Mouse (Mus musculus): ENCODE data around the gene Smg8. TPM values are rescaled to one million over a fixed set of nuclear protein-coding genes. Genes with fewer than 3 reads are reported as not detected.
A peak's percentile ranks its signal among the peaks of the same experiment; 100 is the strongest.

Smg8 gene
- polyA plus RNA-seq, 1 experiment from 2014 or later, result 30.0 TPM

- H3K9me3 ChIP-seq (ENCODE audit: control insufficient read depth, low read length), result no peaks in the 10 kb centered on the region
- peak overlapping the region; percentile 93 for H3K27ac ChIP-seq (ENCODE audit: low read depth, low read length)
- H3K9ac ChIP-seq (ENCODE audit: low read length), result peak overlapping the region; percentile 98
- under 1% methylated on average over 42 of the region's 42 CpGs for WGBS
- H3K27me3 ChIP-seq (ENCODE audit: control insufficient read depth, insufficient read depth, low read length), result no peaks in the 10 kb centered on the region
- no peaks in the 10 kb centered on the region; the same call in 1 of the 2 replicates for H3K4me1 ChIP-seq (ENCODE audit: control insufficient read depth, insufficient read depth, low read length)
- ATAC-seq (ENCODE audit: insufficient read depth, low FRiP score, low TSS enrichment), result no peak
- H3K4me2 ChIP-seq (ENCODE audit: low read depth), result peak overlapping the region; percentile 51
- peak; percentile 58 for DNase-seq (ENCODE audit: low spot score)
- 0 out of 2 replicates have a peak, but pooled peaks cover under 1% of the 10 kb centered on the region for H3K36me3 ChIP-seq (ENCODE audit: control insufficient read depth, insufficient read depth, low read length)
- H3K4me3 ChIP-seq (ENCODE audit: low read depth, low read length), result peak overlapping the region; percentile 95
Observed at GRCm38 (mm10) chr11:87109519-87110171, 23.1 kb upstream of the Smg8 start.

- peak; percentile 99 for DNase-seq (ENCODE audit: low spot score)
- Histone ChIP-seq H3K4me3 (ENCODE audit: low read depth, low read length) (peak within 1 kb of the TSS; percentile 95), H3K4me1 (ENCODE audit: control insufficient read depth, insufficient read depth, low read length) (no peaks in the 10 kb centered on the region; the same call in 1 of the 2 replicates), H3K27ac (ENCODE audit: low read depth, low read length) (peak within 1 kb of the TSS; percentile 93), H3K27me3 (ENCODE audit: control insufficient read depth, insufficient read depth, low read length) (no peaks in the 10 kb centered on the region), H3K9ac (ENCODE audit: low read length) (peak within 1 kb of the TSS; percentile 98), H3K36me3 (ENCODE audit: control insufficient read depth, insufficient read depth, low read length) (0 out of 2 replicates have a peak, but pooled peaks cover 4% of the 10 kb centered on the region), H3K4me2 (ENCODE audit: low read depth) (peak within 1 kb of the TSS; percentile 61), H3K9me3 (ENCODE audit: control insufficient read depth, low read length) (no peaks in the 10 kb centered on the region)
- WGBS, result under 1% methylated on average over 40 of the region's 40 CpGs
- ATAC-seq (ENCODE audit: insufficient read depth, low FRiP score, low TSS enrichment), result peak; percentile 99
Observed at GRCm38 (mm10) chr11:87108755-87109518, 22.4 kb upstream of the Smg8 start, which contains the start of gene Ska2. Ska2 (plus strand) TSS chr11:87109234.

GRCm38 (mm10) chr11:87108409-87108754 is 21.8 kb upstream of the Smg8 start, which contains the start of gene Prr11:
Prr11 (minus strand) TSS chr11:87108708.
- Histone ChIP-seq H3K9ac (ENCODE audit: low read length) (peak within 1 kb of the TSS; percentile 98), H3K4me2 (ENCODE audit: low read depth) (peak within 1 kb of the TSS; percentile 61), H3K27me3 (ENCODE audit: control insufficient read depth, insufficient read depth, low read length) (no peaks in the 10 kb centered on the region), H3K36me3 (ENCODE audit: control insufficient read depth, insufficient read depth, low read length) (0 out of 2 replicates have a peak, but pooled peaks cover 4% of the 10 kb centered on the region), H3K27ac (ENCODE audit: low read depth, low read length) (peak within 1 kb of the TSS; percentile 93), H3K4me3 (ENCODE audit: low read depth, low read length) (peak within 1 kb of the TSS; percentile 95), H3K9me3 (ENCODE audit: control insufficient read depth, low read length) (no peaks in the 10 kb centered on the region), H3K4me1 (ENCODE audit: control insufficient read depth, insufficient read depth, low read length) (no peaks in the 10 kb centered on the region; the same call in 1 of the 2 replicates)
- ATAC-seq (ENCODE audit: insufficient read depth, low FRiP score, low TSS enrichment) (no peak; the same call in 1 of the 2 replicates), DNase-seq (ENCODE audit: low spot score) (no peak)
- WGBS, result under 1% methylated on average over 14 of the region's 14 CpGs

- no peaks in the 10 kb centered on the region for H3K9me3 ChIP-seq (ENCODE audit: control insufficient read depth, low read length)
- H3K27me3 ChIP-seq (ENCODE audit: control insufficient read depth, insufficient read depth, low read length), result no peaks in the 10 kb centered on the region
- H3K27ac ChIP-seq (ENCODE audit: low read depth, low read length), result no peak overlapping the region
- H3K4me1 ChIP-seq (ENCODE audit: control insufficient read depth, insufficient read depth, low read length), result peaks cover 15% of the 10 kb centered on the region
- no peak for ATAC-seq (ENCODE audit: insufficient read depth, low FRiP score, low TSS enrichment)
- H3K36me3 ChIP-seq (ENCODE audit: control insufficient read depth, insufficient read depth, low read length), result peaks cover 5% of the 10 kb centered on the region; the same call in 1 of the 2 replicates
- H3K9ac ChIP-seq (ENCODE audit: low read length), result peak overlapping the region; percentile 82; the same call in 1 of the 2 replicates
- peak overlapping the region; percentile 81 for H3K4me2 ChIP-seq (ENCODE audit: low read depth)
- peak overlapping the region; percentile 83; the same call in 1 of the 2 replicates for H3K4me3 ChIP-seq (ENCODE audit: low read depth, low read length)
- 56% methylated on average over 2 of the region's 2 CpGs for WGBS
- DNase-seq (ENCODE audit: low spot score), result no peak
Observed at GRCm38 (mm10) chr11:87087142-87087541, 568 bp upstream of the Smg8 start.

GRCm38 (mm10) chr11:87085461-87085860 is 1.1 kb downstream of the Smg8 start:
- peaks cover 15% of the 10 kb centered on the region for H3K4me1 ChIP-seq (ENCODE audit: control insufficient read depth, insufficient read depth, low read length)
- H3K4me3 ChIP-seq (ENCODE audit: low read depth, low read length), result peak overlapping the region; percentile 83
- H3K36me3 ChIP-seq (ENCODE audit: control insufficient read depth, insufficient read depth, low read length), result peaks cover 10% of the 10 kb centered on the region
- 89% methylated on average over 13 of the region's 13 CpGs for WGBS
- no peaks in the 10 kb centered on the region for H3K27me3 ChIP-seq (ENCODE audit: control insufficient read depth, insufficient read depth, low read length)
- H3K9me3 ChIP-seq (ENCODE audit: control insufficient read depth, low read length), result no peaks in the 10 kb centered on the region
- no peak for DNase-seq (ENCODE audit: low spot score)
- H3K27ac ChIP-seq (ENCODE audit: low read depth, low read length), result no peak overlapping the region
- no peak for ATAC-seq (ENCODE audit: insufficient read depth, low FRiP score, low TSS enrichment)
- H3K4me2 ChIP-seq (ENCODE audit: low read depth), result peak overlapping the region; percentile 81
- no peak overlapping the region for H3K9ac ChIP-seq (ENCODE audit: low read length)

- no peak overlapping the region for H3K9ac ChIP-seq (ENCODE audit: low read length)
- DNase-seq (ENCODE audit: low spot score), result no peak
- peaks cover 10% of the 10 kb centered on the region for H3K36me3 ChIP-seq (ENCODE audit: control insufficient read depth, insufficient read depth, low read length)
- no peak overlapping the region for H3K4me2 ChIP-seq (ENCODE audit: low read depth)
- no peak overlapping the region for H3K4me3 ChIP-seq (ENCODE audit: low read depth, low read length)
- no peaks in the 10 kb centered on the region for H3K9me3 ChIP-seq (ENCODE audit: control insufficient read depth, low read length)
- peaks cover 15% of the 10 kb centered on the region for H3K4me1 ChIP-seq (ENCODE audit: control insufficient read depth, insufficient read depth, low read length)
- no peaks in the 10 kb centered on the region for H3K27me3 ChIP-seq (ENCODE audit: control insufficient read depth, insufficient read depth, low read length)
- WGBS, result 89% methylated on average over 1 of the region's 1 CpGs
- ATAC-seq (ENCODE audit: insufficient read depth, low FRiP score, low TSS enrichment), result no peak
- H3K27ac ChIP-seq (ENCODE audit: low read depth, low read length), result no peak overlapping the region
Observed at GRCm38 (mm10) chr11:87083712-87084111, 2.9 kb downstream of the Smg8 start.

- peak; percentile 96 for DNase-seq (ENCODE audit: low spot score)
- no peaks in the 10 kb centered on the region for H3K9me3 ChIP-seq (ENCODE audit: control insufficient read depth, low read length)
- H3K27me3 ChIP-seq (ENCODE audit: control insufficient read depth, insufficient read depth, low read length), result no peaks in the 10 kb centered on the region
- peak within 1 kb of the TSS; percentile 82 for H3K4me2 ChIP-seq (ENCODE audit: low read depth)
- peak within 1 kb of the TSS; percentile 93 for H3K9ac ChIP-seq (ENCODE audit: low read length)
- peak within 1 kb of the TSS; percentile 70 for H3K4me3 ChIP-seq (ENCODE audit: low read depth, low read length)
- peak within 1 kb of the TSS; percentile 92 for H3K27ac ChIP-seq (ENCODE audit: low read depth, low read length)
- no peaks in the 10 kb centered on the region; the same call in 1 of the 2 replicates for H3K36me3 ChIP-seq (ENCODE audit: control insufficient read depth, insufficient read depth, low read length)
- peak; percentile 94 for ATAC-seq (ENCODE audit: insufficient read depth, low FRiP score, low TSS enrichment)
- H3K4me1 ChIP-seq (ENCODE audit: control insufficient read depth, insufficient read depth, low read length), result no peaks in the 10 kb centered on the region
- WGBS, result under 1% methylated on average over 43 of the region's 43 CpGs
Observed at GRCm38 (mm10) chr11:87073866-87074440, 12.6 kb downstream of the Smg8 start, which contains the start of gene Gdpd1. Gdpd1 (minus strand) TSS chr11:87074062.

GRCm38 (mm10) chr11:87073343-87073865 is 13.2 kb downstream of the Smg8 start:
- 0% methylated on average over 24 of the region's 24 CpGs for WGBS
- no peaks in the 10 kb centered on the region for H3K9me3 ChIP-seq (ENCODE audit: control insufficient read depth, low read length)
- peak overlapping the region; percentile 93 for H3K9ac ChIP-seq (ENCODE audit: low read length)
- H3K27me3 ChIP-seq (ENCODE audit: control insufficient read depth, insufficient read depth, low read length), result no peaks in the 10 kb centered on the region
- DNase-seq (ENCODE audit: low spot score) (peak; percentile 78), ATAC-seq (ENCODE audit: insufficient read depth, low FRiP score, low TSS enrichment) (peak; percentile 77)
- peak overlapping the region; percentile 92 for H3K27ac ChIP-seq (ENCODE audit: low read depth, low read length)
- H3K36me3 ChIP-seq (ENCODE audit: control insufficient read depth, insufficient read depth, low read length), result no peaks in the 10 kb centered on the region; the same call in 1 of the 2 replicates
- H3K4me3 ChIP-seq (ENCODE audit: low read depth, low read length), result peak overlapping the region; percentile 70
- H3K4me1 ChIP-seq (ENCODE audit: control insufficient read depth, insufficient read depth, low read length), result no peaks in the 10 kb centered on the region
- peak overlapping the region; percentile 82 for H3K4me2 ChIP-seq (ENCODE audit: low read depth)
